Mouse (Mus musculus): ENCODE data around the gene Msantd4. TPM values are rescaled to one million over a fixed set of nuclear protein-coding genes. Genes with fewer than 3 reads are reported as not detected.

Gene Msantd4
- polyA plus RNA-seq (2012; rRNA removed) = 1.3 and 1.9 TPM in 2 replicates

DNA sequence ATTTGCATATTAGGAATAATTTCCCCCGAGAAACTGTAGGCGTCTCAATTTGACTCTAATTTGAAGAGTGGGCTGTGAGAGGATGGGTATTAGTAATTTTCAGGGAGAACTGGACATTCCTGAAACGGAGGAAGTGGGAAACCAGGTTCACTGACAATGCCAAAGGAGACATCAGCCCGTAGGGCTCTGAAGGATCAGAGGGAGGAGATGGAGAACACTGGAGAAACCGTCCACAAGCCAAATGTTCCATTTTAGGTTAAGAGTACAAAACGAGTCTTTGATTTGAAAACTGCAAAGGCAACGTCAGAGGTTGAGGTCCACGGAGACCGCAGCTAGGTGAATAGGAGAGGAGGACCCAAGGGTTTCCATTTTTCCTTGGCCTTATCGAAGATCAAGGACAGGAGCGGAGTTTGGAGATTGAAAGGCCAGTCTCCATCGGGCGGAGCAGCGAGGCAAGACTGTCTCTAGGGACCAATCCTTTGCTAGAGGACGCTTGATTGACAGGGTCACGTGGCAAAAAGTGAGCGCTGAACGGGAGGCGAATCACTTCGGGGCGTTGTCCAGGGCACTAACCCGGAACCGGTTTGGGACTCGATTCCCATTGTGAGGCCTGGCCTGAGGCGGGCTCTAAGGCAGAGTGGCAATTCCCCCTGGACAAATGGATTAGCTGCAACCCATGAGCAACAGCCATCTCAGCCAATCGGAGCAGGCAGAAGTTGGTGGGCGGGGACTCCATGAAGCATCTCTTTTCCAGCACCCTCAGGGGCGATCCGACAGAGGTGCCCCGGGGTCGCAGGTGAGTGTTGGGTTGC is at the start of gene Msantd4:
Msantd4 (plus strand) TSS at position 735 of the 812 bp plus-strand sequence.

Other genes starting within 250 kb of the Msantd4 start
- 1.7 and 2.0 TPM in 2 replicates for gene Aasdhppt, start 67.1 kb upstream of the Msantd4 start, polyA plus RNA-seq (2012; rRNA removed)
- 0.09 and 0.15 TPM in 2 replicates for gene Kbtbd3, start 66.7 kb upstream of the Msantd4 start, polyA plus RNA-seq (2012; rRNA removed)